Mouse (Mus musculus): Measurements from ENCODE around the gene Ahcy. TPM values are rescaled to one million over a fixed set of nuclear protein-coding genes. Genes with fewer than 3 reads are reported as not detected.
A peak's percentile ranks its signal among the peaks of the same experiment; 100 is the strongest.
"Not testable (repeated sequence)": the region's sequence is repeated elsewhere in the genome, so short reads cannot be mapped to it uniquely, and the experiment has no call there.

Gene Ahcy
- polyA plus RNA-seq, 1 experiment from 2014 or later = 61.2 TPM

- no peak for ATAC-seq (ENCODE audit: low FRiP score)
- H3K27ac ChIP-seq = no peak overlapping the region
- no peak overlapping the region for H3K9ac ChIP-seq
- no peaks in the 10 kb centered on the region for H3K36me3 ChIP-seq (replicated peaks)
- H3K27me3 ChIP-seq = no peaks in the 10 kb centered on the region
- H3K9me3 ChIP-seq = no peaks in the 10 kb centered on the region
- peaks cover 13% of the 10 kb centered on the region for H3K4me1 ChIP-seq
- no peak overlapping the region for H3K4me3 ChIP-seq (replicated peaks)
- H3K4me2 ChIP-seq = no peak overlapping the region
- 86% methylated on average over 2 of the region's 2 CpGs for WGBS
These were observed 27.5 kb downstream of the Ahcy start for GRCm38 (mm10) chr2:155046803-155047202.

- H3K9ac ChIP-seq = no peak overlapping the region
- H3K4me1 ChIP-seq = peaks cover 2% of the 10 kb centered on the region
- no peaks in the 10 kb centered on the region for H3K27me3 ChIP-seq
- no peak overlapping the region for H3K4me2 ChIP-seq
- WGBS = 66% methylated on average over 3 of the region's 3 CpGs
- H3K4me3 ChIP-seq (replicated peaks) = no peak overlapping the region
- no peaks in the 10 kb centered on the region for H3K36me3 ChIP-seq (replicated peaks)
- ATAC-seq (ENCODE audit: low FRiP score) = no peak
- no peaks in the 10 kb centered on the region for H3K9me3 ChIP-seq
- no peak overlapping the region for H3K27ac ChIP-seq
These were observed 29.2 kb downstream of the Ahcy start for GRCm38 (mm10) chr2:155045075-155045474.

- no peaks in the 10 kb centered on the region for H3K36me3 ChIP-seq (replicated peaks)
- no peak overlapping the region for H3K9ac ChIP-seq
- no peak for ATAC-seq (ENCODE audit: low FRiP score)
- no peak overlapping the region for H3K4me3 ChIP-seq (replicated peaks)
- H3K9me3 ChIP-seq = no peaks in the 10 kb centered on the region
- no peaks in the 10 kb centered on the region for H3K4me1 ChIP-seq
- 84% methylated on average over 3 of the region's 3 CpGs for WGBS
- H3K27ac ChIP-seq = no peak overlapping the region
- H3K27me3 ChIP-seq = no peaks in the 10 kb centered on the region
- H3K4me2 ChIP-seq = no peak overlapping the region
These were observed 29.8 kb downstream of the Ahcy start for GRCm38 (mm10) chr2:155044542-155044941.

GRCm38 (mm10) chr2:155039956-155040355, 34.3 kb downstream of the Ahcy start:
- Histone ChIP-seq H3K4me3 (replicated peaks) (no peak overlapping the region), H3K27me3 (no peaks in the 10 kb centered on the region), H3K9me3 (no peaks in the 10 kb centered on the region), H3K36me3 (replicated peaks) (no peaks in the 10 kb centered on the region), H3K9ac (no peak overlapping the region), H3K4me1 (no peaks in the 10 kb centered on the region), H3K4me2 (no peak overlapping the region), H3K27ac (no peak overlapping the region)
- ATAC-seq (ENCODE audit: low FRiP score) = no peak
- 70% methylated on average over 4 of the region's 4 CpGs for WGBS

GRCm38 (mm10) chr2:155032938-155033710, 41.2 kb downstream of the Ahcy start:
- Histone ChIP-seq H3K9me3 (no peaks in the 10 kb centered on the region), H3K27ac (no peak overlapping the region), H3K27me3 (no peaks in the 10 kb centered on the region), H3K4me2 (no peak overlapping the region), H3K4me1 (no peaks in the 10 kb centered on the region; the same call in 1 of the 2 replicates), H3K9ac (no peak overlapping the region), H3K4me3 (replicated peaks) (no peak overlapping the region), H3K36me3 (replicated peaks) (no peaks in the 10 kb centered on the region)
- no peak for ATAC-seq (ENCODE audit: low FRiP score)
- 47% methylated on average over 19 of the region's 19 CpGs for WGBS

GRCm38 (mm10) chr2:155030831-155031230, 43.5 kb downstream of the Ahcy start:
- WGBS = 80% methylated on average over 7 of the region's 7 CpGs

GRCm38 (mm10) chr2:155020247-155020826, 54.0 kb downstream of the Ahcy start:
- not testable (repeated sequence) for H3K27me3 ChIP-seq; H3K36me3 ChIP-seq (replicated peaks); H3K9me3 ChIP-seq; H3K27ac ChIP-seq; H3K4me3 ChIP-seq (replicated peaks); H3K4me1 ChIP-seq
- WGBS = 15% methylated on average over 20 of the region's 20 CpGs
- ATAC-seq (ENCODE audit: low FRiP score) = 0 out of 2 replicates have a peak, but pooled peaks have one; percentile 11
- Histone ChIP-seq H3K4me2 (0 out of 2 replicates have a peak overlapping the region, but pooled peaks have one; percentile 60), H3K9ac (peak overlapping the region; percentile 56; the same call in 1 of the 2 replicates)

More at GRCm38 (mm10) chr2:155030831-155031230, 43.5 kb downstream of the Ahcy start:
- Histone ChIP-seq H3K4me3 (replicated peaks) (no peak overlapping the region), H3K4me2 (no peak overlapping the region), H3K9me3 (no peaks in the 10 kb centered on the region), H3K4me1 (no peaks in the 10 kb centered on the region; the same call in 1 of the 2 replicates), H3K27ac (no peak overlapping the region), H3K36me3 (replicated peaks) (no peaks in the 10 kb centered on the region), H3K9ac (no peak overlapping the region), H3K27me3 (no peaks in the 10 kb centered on the region)
- ATAC-seq (ENCODE audit: low FRiP score) = no peak

- ATAC-seq (ENCODE audit: low FRiP score) = peak; percentile 82
- Histone ChIP-seq H3K4me2 (peak overlapping the region; percentile 60), H3K4me1 (peaks cover 7% of the 10 kb centered on the region), H3K36me3 (replicated peaks) (no peaks in the 10 kb centered on the region), H3K27me3 (peaks cover 6% of the 10 kb centered on the region; the same call in 1 of the 2 replicates), H3K4me3 (replicated peaks) (peak overlapping the region; percentile 41), H3K27ac (peak overlapping the region; percentile 90), H3K9me3 (no peaks in the 10 kb centered on the region), H3K9ac (peak overlapping the region; percentile 56)
- WGBS = under 1% methylated on average over 22 of the region's 22 CpGs
These were observed 54.6 kb downstream of the Ahcy start for GRCm38 (mm10) chr2:155019673-155020072.

GRCm38 (mm10) chr2:155018762-155019641, 55.3 kb downstream of the Ahcy start:
- ATAC-seq (ENCODE audit: low FRiP score) = peak; percentile 95
- H3K9me3 ChIP-seq = no peaks in the 10 kb centered on the region
- WGBS = under 1% methylated on average over 38 of the region's 38 CpGs
- H3K27ac ChIP-seq = peak overlapping the region; percentile 90
- peak overlapping the region; percentile 56 for H3K9ac ChIP-seq
- H3K27me3 ChIP-seq = peaks cover 10% of the 10 kb centered on the region; the same call in 1 of the 2 replicates
- no peaks in the 10 kb centered on the region for H3K36me3 ChIP-seq (replicated peaks)
- peak overlapping the region; percentile 60 for H3K4me2 ChIP-seq
- peak overlapping the region; percentile 41 for H3K4me3 ChIP-seq (replicated peaks)
- peaks cover 7% of the 10 kb centered on the region for H3K4me1 ChIP-seq

GRCm38 (mm10) chr2:155018251-155018755, 56.0 kb downstream of the Ahcy start, which contains the start of gene Gm14226:
Gene Gm14226, plus strand, starts transcription at chr2:155018266.
- not testable (repeated sequence) for H3K9me3 ChIP-seq; ATAC-seq (ENCODE audit: low FRiP score)
- peak within 1 kb of the TSS; percentile 90 for H3K27ac ChIP-seq

GRCm38 (mm10) chr2:155016751-155017150, 57.5 kb downstream of the Ahcy start:
- WGBS = 14% methylated on average over 8 of the region's 9 CpGs
- H3K9me3 ChIP-seq; H3K27ac ChIP-seq; H3K4me2 ChIP-seq; ATAC-seq (ENCODE audit: low FRiP score); H3K36me3 ChIP-seq (replicated peaks); H3K4me3 ChIP-seq (replicated peaks); H3K4me1 ChIP-seq; H3K9ac ChIP-seq: not testable (repeated sequence)
- H3K27me3 ChIP-seq = peaks cover 15% of the 10 kb centered on the region; the same call in 1 of the 2 replicates

More at GRCm38 (mm10) chr2:155018251-155018755, 56.0 kb downstream of the Ahcy start, which contains the start of gene Gm14226:
- Histone ChIP-seq H3K4me2 (peak within 1 kb of the TSS; percentile 60), H3K4me3 (replicated peaks) (peak within 1 kb of the TSS; percentile 41), H3K27me3 (peaks cover 13% of the 10 kb centered on the region; the same call in 1 of the 2 replicates), H3K9ac (peak within 1 kb of the TSS; percentile 56)
- 2% methylated on average over 24 of the region's 26 CpGs for WGBS
- not testable (repeated sequence) for H3K4me1 ChIP-seq; H3K36me3 ChIP-seq (replicated peaks)

All from forebrain, embryonic 12.5 days (tissue).